Mouse (Mus musculus) CD4-positive naive resting alpha-beta T cell, adult 76 days (primary cell): ENCODE results near the gene Krtap5-5. TPM values are rescaled to one million over a fixed set of nuclear protein-coding genes. Genes with fewer than 3 reads are reported as not detected.

Experiments used
- total RNA-seq: library from RNA; stranded (reverse); gene quantifications from one replicate; pipeline ENCODE4 v1.2.4, GENCODE M21; 2023

Krtap5-5 gene
- not detected for total RNA-seq

DNA sequence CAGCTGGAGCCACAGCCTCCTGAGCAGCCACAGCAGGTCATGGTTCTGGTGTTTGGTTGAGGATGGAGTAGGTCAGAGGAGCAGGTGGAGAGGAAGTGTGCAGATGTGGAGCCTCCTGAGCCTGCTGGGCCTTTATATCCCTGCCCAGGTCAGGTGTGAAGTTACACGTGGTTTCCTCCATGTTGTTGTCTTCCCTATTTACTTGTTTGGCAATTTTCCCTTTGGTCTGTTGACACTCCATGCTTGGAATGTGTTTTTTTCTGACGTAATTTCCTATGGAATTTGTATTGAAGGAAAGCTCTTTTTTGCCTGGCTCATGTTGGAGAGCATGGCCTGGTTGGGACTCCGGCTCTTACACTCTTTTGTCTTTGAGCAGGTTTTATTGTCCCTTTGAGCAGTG, at the start of gene Krtap5-5:
Gene Krtap5-5 (minus strand): TSS at position 101 of the 400 bp plus-strand sequence.

DNA sequence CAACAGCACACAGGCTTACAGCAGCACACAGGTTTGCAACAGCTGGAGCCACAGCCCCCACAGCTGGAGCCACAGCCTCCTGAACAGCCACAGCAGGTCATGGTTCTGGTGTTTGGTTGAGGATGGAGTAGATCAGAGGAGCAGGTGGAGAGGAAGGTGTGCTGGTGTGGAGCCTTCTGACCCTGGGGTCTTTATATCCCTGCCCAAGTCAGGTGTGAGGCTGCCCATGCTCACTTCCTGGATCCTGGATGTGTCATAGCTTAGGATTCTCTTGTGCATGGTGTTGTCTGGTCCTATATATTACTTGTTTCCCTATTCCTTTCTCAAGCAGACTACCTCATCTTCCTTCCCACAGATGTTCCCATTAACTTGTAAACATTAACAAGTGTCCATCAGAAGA, 44.5 kb upstream of the Krtap5-5 start, which contains the start of gene Gm4559:
Gene Gm4559 (minus strand): TSS at position 101 of the 400 bp plus-strand sequence.

DNA sequence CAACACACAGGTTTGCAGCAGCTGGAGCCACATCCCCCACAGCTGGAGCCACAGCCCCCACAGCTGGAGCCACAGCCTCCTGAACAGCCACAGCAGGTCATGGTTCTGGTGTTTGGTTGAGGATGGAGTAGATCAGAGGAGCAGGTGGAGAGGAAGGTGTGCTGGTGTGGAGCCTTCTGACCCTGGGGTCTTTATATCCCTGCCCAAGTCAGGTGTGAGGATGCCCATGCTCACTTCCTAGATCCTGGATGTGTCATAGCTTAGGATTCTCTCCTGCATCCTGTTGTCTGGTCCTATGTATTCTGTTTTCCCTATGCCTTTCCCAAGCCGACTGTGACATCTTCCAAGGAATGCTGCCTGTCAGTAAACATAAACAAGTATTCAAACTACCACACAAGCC, 28.5 kb upstream of the Krtap5-5 start, which contains the start of gene Gm2431:
Gene Gm2431 (minus strand): TSS at position 101 of the 400 bp plus-strand sequence.

DNA sequence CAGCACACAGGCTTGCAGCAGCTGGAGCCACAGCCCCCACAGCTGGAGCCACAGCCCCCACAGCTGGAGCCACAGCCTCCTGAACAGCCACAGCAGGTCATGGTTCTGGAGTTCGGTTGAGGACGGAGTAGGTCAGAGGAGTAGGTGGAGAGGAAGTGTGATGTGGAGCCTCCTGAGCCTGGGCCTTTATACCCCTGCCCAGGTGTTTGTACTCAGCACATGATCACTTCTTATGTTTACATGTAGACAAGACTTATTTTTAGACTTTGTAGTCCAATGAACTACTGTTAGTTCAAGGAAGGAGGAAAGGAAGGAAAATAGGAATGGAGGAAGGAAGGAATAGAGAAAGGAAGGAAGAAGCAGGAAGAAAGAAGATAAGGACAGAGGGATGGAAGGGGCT, 11.2 kb upstream of the Krtap5-5 start, which contains the start of gene Gm40460:
Gene Gm40460 (minus strand): TSS at position 101 of the 400 bp plus-strand sequence.

DNA sequence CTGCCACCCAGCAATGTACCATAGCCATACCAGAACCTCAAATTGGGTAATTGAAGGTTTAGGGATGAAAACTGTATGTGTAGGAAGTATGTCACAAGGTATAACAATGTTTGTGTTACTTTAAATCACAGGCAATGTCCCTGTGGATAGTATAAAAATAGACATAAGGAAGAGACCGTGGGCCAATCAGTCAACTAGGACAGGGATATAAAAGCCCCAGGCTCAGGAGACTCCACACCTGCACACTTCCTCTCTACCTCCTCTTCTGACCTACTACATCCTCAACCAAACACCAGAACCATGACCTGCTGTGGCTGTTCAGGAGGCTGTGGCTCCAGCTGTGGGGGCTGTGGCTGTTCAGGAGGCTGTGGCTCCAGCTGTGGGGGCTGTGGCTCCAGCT, 18.2 kb downstream of the Krtap5-5 start, which contains the start of gene Gm7579:
Gene Gm7579 (plus strand): TSS at position 301 of the 400 bp plus-strand sequence.

DNA sequence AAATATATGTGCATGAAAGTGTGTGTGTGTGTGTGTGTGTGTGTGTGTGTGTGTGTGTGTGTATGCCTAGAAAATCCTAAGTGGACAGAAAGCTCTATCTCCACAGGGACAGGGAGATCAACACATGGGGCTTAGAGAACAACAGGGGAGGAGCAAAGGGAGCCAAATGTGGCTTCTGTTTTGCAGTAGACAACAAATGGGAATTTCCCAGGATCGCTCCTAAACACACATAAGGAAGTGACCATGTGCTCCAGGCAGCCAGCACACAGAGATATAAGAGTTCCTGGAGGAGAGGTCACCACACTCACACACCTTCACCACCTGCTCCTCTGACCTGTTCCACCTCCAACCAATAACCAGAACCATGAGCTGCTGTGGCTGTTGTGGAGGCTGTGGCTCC, 28.7 kb downstream of the Krtap5-5 start, which contains the start of gene Krtap5-3:
Gene Krtap5-3 (plus strand): TSS at position 301 of the 400 bp plus-strand sequence.

DNA sequence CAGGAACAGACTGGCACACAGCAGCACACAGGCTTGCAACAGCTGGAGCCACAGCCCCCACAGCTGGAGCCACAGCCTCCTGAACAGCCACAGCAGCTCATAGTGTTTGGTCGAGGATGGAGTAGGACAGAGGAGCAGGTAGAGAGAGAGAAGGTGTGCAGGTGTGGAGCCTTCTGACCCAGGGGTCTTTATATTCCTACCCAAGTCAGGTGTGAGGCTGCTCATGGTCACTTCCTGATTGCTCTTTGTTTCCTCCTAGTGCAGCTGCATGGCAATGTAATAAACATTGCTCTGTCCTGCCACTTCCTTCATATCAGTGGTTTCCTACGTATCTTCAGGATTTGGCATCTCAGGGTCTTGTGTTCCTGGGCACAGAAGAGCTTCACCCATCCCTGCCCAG, 39.5 kb downstream of the Krtap5-5 start, which contains the start of gene Gm10153:
Gene Gm10153 (minus strand): TSS at position 101 of the 400 bp plus-strand sequence.

Other genes starting within 250 kb of the Krtap5-5 start
- gene Mob2, start 168.9 kb downstream of the Krtap5-5 start, total RNA-seq: 82.7 TPM
- gene Dusp8, start 134.1 kb downstream of the Krtap5-5 start, total RNA-seq: 7.7 TPM
- not detected for gene Gm45618, start 109.2 kb downstream of the Krtap5-5 start, total RNA-seq
- not detected for gene Gm39115, start 93.9 kb downstream of the Krtap5-5 start, total RNA-seq
- gene Gm45337, start 85.4 kb downstream of the Krtap5-5 start, total RNA-seq: not detected
- gene Gm29735, start 72.9 kb downstream of the Krtap5-5 start, total RNA-seq: not detected
- not detected for gene Gm4553, start 64.2 kb downstream of the Krtap5-5 start, total RNA-seq
- not detected for gene Krtap5-2, start 54.0 kb downstream of the Krtap5-5 start, total RNA-seq
- not detected for gene Gm10153, start 39.6 kb downstream of the Krtap5-5 start, total RNA-seq
- gene Krtap5-3, start 28.6 kb downstream of the Krtap5-5 start, total RNA-seq: not detected
- not detected for gene Gm7579, start 18.1 kb downstream of the Krtap5-5 start, total RNA-seq
- gene Gm40460, start 11.1 kb upstream of the Krtap5-5 start, total RNA-seq: not detected
- not detected for gene Gm2431, start 28.4 kb upstream of the Krtap5-5 start, total RNA-seq
- not detected for gene Gm4559, start 44.4 kb upstream of the Krtap5-5 start, total RNA-seq
- gene Krtap5-1, start 67.1 kb upstream of the Krtap5-5 start, total RNA-seq: not detected
- not detected for gene Krtap5-4, start 73.6 kb upstream of the Krtap5-5 start, total RNA-seq
- gene Ifitm10, start 143.8 kb upstream of the Krtap5-5 start, total RNA-seq: 4.6 TPM
- gene Gm49369, start 152.7 kb upstream of the Krtap5-5 start, total RNA-seq: 3.8 TPM
- 184 TPM for gene Ctsd, start 158.1 kb upstream of the Krtap5-5 start, total RNA-seq
- not detected for gene Syt8, start 204.9 kb upstream of the Krtap5-5 start, total RNA-seq
- not detected for gene Tnni2, start 211.8 kb upstream of the Krtap5-5 start, total RNA-seq
- 467 TPM for gene Lsp1, start 230.8 kb upstream of the Krtap5-5 start, total RNA-seq